Mouse (Mus musculus) neural tube, embryonic 15.5 days (tissue): Measurements from ENCODE around the gene Ppp1r17. TPM values are rescaled to one million over a fixed set of nuclear protein-coding genes. Genes with fewer than 3 reads are reported as not detected.

Source experiments
- ATAC-seq: fragments of 200-750 bp; cut with Nextera tagmentation; 2 replicates; pipeline ENCODE4 v1.8.0; 2017; ENCODE audit warnings: mild to moderate bottlenecking, moderate TSS enrichment, moderate library complexity; ENCODE audit not compliant: low FRiP score
- H3K27ac ChIP-seq: fragments of 300-500 bp; sonication (generic); replicated peaks from 2 replicates; pipeline ENCODE4 v1.5.1; 2015; ENCODE audit warnings: mild to moderate bottlenecking, inconsistent platforms
- H3K27me3 ChIP-seq: fragments of 300-500 bp; sonication (generic); replicated peaks from 2 replicates; pipeline ENCODE4 v1.6.1; 2015; ENCODE audit warnings: inconsistent platforms
- H3K36me3 ChIP-seq: fragments of 300-500 bp; sonication (generic); 2 replicates; pipeline ENCODE4 v1.6.1; 2015; ENCODE audit warnings: inconsistent platforms
- H3K4me1 ChIP-seq: fragments of 300-500 bp; sonication (generic); 2 replicates; pipeline ENCODE4 v1.6.1; 2015; ENCODE audit warnings: inconsistent platforms
- H3K4me2 ChIP-seq: fragments of 300-500 bp; sonication (generic); 2 replicates; pipeline ENCODE4 v1.6.1; 2015; ENCODE audit warnings: inconsistent platforms, mild to moderate bottlenecking, moderate library complexity
- H3K4me3 ChIP-seq: fragments of 300-500 bp; sonication (generic); replicated peaks from 2 replicates; pipeline ENCODE4 v1.5.1; 2015; ENCODE audit warnings: mild to moderate bottlenecking, inconsistent platforms
- H3K9ac ChIP-seq: fragments of 300-500 bp; sonication (generic); replicated peaks from 2 replicates; pipeline ENCODE4 v1.6.1; 2015; ENCODE audit warnings: mild to moderate bottlenecking, inconsistent platforms
- H3K9me3 ChIP-seq: fragments of 300-500 bp; sonication (generic); replicated peaks from 2 replicates; pipeline ENCODE4 v1.6.1; 2016; ENCODE audit warnings: inconsistent platforms
- WGBS: fragments of 180-500 bp; shearing (Covaris S2); methylation state at CpG from one replicate; pipeline ENCODE4 v1.1.7; 2015; ENCODE audit warnings: mixed read lengths; 5-methylcytosine and 5-hydroxymethylcytosine counted together
- polyA plus RNA-seq: library from polyadenylated mRNA; unstranded; fragments of >200 nt; fragmentation: Nextera tagmentation; extraction: Ambion mirVana; gene quantifications from 2 replicates; pipeline ENCODE4 v1.2.1, GENCODE M21; 2015

The Ppp1r17 gene
- polyA plus RNA-seq, 1 experiment from 2014 or later, result 2.3 TPM

DNA sequence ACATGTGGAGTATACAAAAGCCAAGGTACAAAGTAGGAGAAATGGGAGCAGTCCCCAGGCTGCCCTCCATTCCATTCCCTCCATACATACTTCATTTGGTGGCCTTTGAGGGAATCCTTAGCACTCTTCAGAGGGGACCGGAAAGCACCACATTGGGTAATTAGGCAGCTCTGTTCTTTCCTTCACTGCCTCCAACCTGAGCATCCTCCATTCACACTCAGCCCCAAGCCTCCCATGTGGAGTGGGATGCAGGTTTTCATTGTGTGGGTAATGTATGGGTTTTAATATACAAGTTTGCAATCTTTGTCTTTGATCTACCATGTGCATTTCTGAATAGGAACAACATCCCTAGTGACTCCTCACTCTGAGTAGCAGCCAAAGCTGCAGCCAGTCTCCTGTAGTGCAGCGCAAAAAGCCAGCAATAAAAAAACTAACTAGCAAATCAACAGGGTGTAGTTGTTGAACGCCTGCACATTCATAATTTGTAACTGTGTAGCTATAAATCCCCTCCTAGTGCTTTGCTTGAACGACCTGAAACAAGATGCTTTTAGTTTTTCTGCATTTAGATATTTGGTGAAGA is 22.3 kb downstream of the Ppp1r17 start:
- no peaks in the 10 kb centered on the region for H3K36me3 ChIP-seq
- H3K27ac ChIP-seq, result no peak overlapping the region
- H3K4me2 ChIP-seq, result no peak overlapping the region
- H3K4me1 ChIP-seq, result no peaks in the 10 kb centered on the region
- no peaks in the 10 kb centered on the region for H3K27me3 ChIP-seq
- H3K9ac ChIP-seq, result no peak overlapping the region
- H3K9me3 ChIP-seq, result no peaks in the 10 kb centered on the region
- ATAC-seq, result peak; percentile 83; the same call in 1 of the 2 replicates
- WGBS, result 40% methylated on average over 4 of the region's 4 CpGs
- no peak overlapping the region for H3K4me3 ChIP-seq

DNA sequence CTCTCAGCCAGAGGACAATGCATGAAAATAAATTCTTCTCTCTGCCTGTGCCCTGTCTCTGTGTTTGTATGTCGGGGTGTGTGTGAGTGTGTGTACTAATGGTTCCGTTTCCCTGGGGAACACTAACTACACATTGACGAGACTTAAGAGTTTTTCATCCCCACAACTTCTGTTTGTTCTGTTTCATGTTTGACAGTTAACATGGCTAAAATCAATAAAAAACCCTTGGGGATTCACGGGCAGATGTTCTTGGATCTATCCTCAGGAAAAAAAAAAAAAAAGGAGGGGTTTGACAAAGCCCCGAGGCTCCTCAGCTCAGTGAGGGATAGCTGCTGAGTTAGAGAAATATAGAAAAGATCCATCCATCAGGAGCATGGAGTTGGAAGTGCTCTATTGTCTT is 27.0 kb downstream of the Ppp1r17 start:
- Histone ChIP-seq H3K4me2 (no peak overlapping the region), H3K4me1 (no peaks in the 10 kb centered on the region), H3K9me3 (no peaks in the 10 kb centered on the region), H3K9ac (no peak overlapping the region), H3K27me3 (no peaks in the 10 kb centered on the region), H3K27ac (no peak overlapping the region), H3K4me3 (no peak overlapping the region), H3K36me3 (no peaks in the 10 kb centered on the region)
- no peak for ATAC-seq
- 32% methylated on average over 5 of the region's 5 CpGs for whole genome bisulfite sequencing

DNA sequence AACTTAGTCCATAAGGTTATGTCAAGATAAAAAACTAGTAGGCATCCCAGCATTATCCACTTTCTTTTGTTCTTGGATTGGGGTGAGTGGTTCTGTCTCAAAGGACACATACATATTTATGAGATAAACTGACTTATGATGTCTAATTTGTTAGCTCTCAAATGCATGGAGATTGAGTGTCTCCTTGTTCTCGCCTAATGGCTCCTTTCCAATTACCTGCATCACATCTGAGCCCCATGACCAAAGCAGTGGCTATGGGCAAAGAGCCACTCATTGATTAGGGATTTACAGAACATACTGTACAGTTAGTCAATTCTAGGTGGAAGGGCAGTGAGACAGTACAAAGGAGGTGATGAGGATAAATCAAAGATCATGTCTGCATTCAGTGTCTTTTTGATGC is 27.4 kb downstream of the Ppp1r17 start:
- ATAC-seq, result no peak
- Histone ChIP-seq H3K4me2 (no peak overlapping the region), H3K36me3 (no peaks in the 10 kb centered on the region), H3K27ac (no peak overlapping the region), H3K4me1 (no peaks in the 10 kb centered on the region), H3K9ac (no peak overlapping the region), H3K9me3 (no peaks in the 10 kb centered on the region), H3K4me3 (no peak overlapping the region), H3K27me3 (no peaks in the 10 kb centered on the region)
- WGBS, result 43% methylated on average over 1 of the region's 1 CpGs

DNA sequence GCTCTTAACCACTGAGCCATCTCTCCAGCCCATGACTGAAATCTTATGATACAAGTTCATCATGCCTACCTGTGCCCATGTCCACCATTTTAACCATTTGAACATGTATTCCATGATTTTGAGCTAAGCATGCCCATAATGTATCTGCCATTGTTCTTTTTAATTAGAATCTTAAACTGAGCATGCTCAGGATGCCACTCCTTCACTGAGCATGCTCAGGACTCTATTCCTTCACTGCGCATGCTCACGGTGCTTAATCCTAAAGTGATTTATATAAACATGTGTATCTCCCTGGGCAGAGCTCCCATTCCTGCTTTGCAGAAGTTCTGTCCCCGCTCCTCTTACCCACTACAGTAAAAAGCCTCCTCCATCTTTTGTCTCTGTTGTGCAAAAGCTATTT is 31.3 kb downstream of the Ppp1r17 start:
- H3K9ac ChIP-seq, result no peak overlapping the region
- no peak overlapping the region for H3K4me2 ChIP-seq
- no peak for ATAC-seq
- H3K27ac ChIP-seq, result no peak overlapping the region
- H3K9me3 ChIP-seq, result no peaks in the 10 kb centered on the region
- no peak overlapping the region for H3K4me3 ChIP-seq
- H3K4me1 ChIP-seq, result no peaks in the 10 kb centered on the region
- no peaks in the 10 kb centered on the region for H3K36me3 ChIP-seq
- no peaks in the 10 kb centered on the region for H3K27me3 ChIP-seq
- WGBS, result 83% methylated on average over 3 of the region's 3 CpGs

DNA sequence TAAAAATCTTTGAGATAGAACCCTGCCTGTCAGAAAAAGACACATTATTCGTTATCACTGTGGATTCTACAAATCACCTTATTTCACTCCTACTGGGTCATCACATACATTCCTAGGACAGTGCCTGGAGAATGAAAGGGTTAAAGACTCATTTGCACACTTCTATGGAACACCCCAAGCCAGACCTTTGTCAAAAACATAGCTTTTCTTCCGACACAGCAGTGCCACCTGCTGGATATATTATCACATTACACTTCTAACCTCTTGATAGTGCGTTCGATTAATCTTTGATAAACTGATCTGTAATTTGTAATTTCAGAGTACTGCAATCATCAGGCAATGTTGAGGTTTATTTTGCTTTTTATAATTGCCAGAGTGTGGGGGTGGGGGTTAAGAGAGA is 31.8 kb downstream of the Ppp1r17 start:
- ATAC-seq, result peak; percentile 76
- H3K36me3 ChIP-seq, result no peaks in the 10 kb centered on the region
- 28% methylated on average over 4 of the region's 4 CpGs for WGBS

DNA sequence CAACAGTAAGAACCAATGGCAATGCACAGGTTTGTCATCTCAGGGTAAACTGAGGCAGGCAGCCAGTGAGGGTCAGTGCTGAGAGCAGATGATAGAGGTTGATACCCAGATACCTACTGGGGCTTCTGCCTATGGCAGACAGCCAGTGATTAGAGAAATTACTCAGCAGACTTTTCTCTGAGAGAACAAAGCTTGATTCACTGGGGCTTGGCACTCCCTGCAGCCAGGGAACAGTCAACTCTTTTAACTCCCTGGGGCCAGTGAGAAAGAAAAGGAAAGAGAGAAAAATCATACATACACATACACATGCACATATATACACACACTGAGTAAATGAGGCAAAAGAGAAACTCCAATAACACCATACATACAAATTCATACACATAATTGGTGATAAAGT is 46.4 kb downstream of the Ppp1r17 start:
- Histone ChIP-seq H3K4me2 (no peak overlapping the region), H3K4me1 (peaks cover 3% of the 10 kb centered on the region; the same call in 1 of the 2 replicates), H3K27ac (no peak overlapping the region), H3K9ac (no peak overlapping the region), H3K4me3 (no peak overlapping the region), H3K27me3 (no peaks in the 10 kb centered on the region), H3K9me3 (no peaks in the 10 kb centered on the region), H3K36me3 (no peaks in the 10 kb centered on the region)
- no peak; the same call in 1 of the 2 replicates for ATAC-seq

More for the DNA sequence above, 31.8 kb downstream of the Ppp1r17 start:
- Histone ChIP-seq H3K9me3 (no peaks in the 10 kb centered on the region), H3K4me3 (no peak overlapping the region), H3K27ac (no peak overlapping the region), H3K27me3 (no peaks in the 10 kb centered on the region), H3K9ac (no peak overlapping the region), H3K4me1 (no peaks in the 10 kb centered on the region), H3K4me2 (no peak overlapping the region)

DNA sequence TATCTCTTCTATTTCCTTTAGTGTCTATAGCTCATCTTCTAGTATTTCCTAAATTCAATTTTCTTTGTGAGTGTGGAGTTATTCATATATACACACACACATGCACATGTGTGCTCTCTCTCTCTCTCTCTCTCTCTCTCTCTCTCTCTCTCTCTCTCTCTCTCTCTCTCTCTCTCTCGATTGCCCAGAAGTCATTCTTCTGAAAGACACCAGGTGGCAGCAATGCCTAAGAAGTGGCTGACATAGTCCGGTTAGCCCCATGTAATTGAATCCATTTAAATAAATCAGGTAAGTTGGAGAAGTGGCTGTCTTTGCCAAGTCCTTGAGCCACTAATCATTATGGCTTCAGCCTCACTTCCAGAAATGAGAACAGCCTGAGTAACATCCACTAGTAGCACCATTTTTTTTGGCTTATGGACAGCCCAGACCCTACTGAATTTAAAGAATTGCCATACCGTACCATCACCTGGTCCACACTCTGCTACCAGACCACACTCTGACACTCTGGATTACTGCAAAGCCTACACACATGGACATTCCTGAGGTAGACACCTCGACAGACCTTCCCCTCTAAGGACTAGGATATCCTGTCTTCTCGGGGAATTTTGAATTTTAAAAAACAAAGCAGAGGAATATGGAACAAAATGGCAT is 49.5 kb downstream of the Ppp1r17 start:
- Histone ChIP-seq H3K27me3 (no peaks in the 10 kb centered on the region; the same call in 1 of the 2 replicates), H3K4me2 (no peak overlapping the region), H3K27ac (no peak overlapping the region), H3K9me3 (no peaks in the 10 kb centered on the region), H3K36me3 (no peaks in the 10 kb centered on the region), H3K4me1 (peaks cover 3% of the 10 kb centered on the region; the same call in 1 of the 2 replicates), H3K4me3 (no peak overlapping the region), H3K9ac (no peak overlapping the region)
- ATAC-seq, result peak; percentile 79
- 43% methylated on average over 5 of the region's 5 CpGs for WGBS

DNA sequence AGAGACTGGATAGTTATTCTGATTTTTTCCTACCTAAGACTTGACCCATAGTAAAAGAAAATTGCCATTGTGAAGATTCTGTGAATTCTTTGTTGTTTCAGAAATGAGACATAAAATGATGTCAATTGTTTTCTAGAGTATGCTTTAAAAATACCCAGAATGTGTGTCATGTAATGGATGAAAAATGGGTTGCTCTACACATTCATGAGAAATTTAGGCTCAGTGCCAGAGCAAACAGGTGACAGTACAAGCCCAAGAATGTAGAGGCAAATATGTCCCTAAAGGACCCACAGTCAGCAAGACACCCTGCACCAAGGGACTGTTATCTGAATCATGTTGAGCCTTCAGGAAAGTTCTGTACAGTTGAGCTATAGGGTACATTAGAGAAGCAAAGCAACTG is 51.2 kb downstream of the Ppp1r17 start:
- no peak overlapping the region for H3K9ac ChIP-seq
- no peak for ATAC-seq
- no peak overlapping the region for H3K4me2 ChIP-seq
- no peaks in the 10 kb centered on the region for H3K36me3 ChIP-seq
- H3K27ac ChIP-seq, result no peak overlapping the region
- H3K9me3 ChIP-seq, result no peaks in the 10 kb centered on the region
- H3K4me3 ChIP-seq, result no peak overlapping the region
- H3K27me3 ChIP-seq, result no peaks in the 10 kb centered on the region; the same call in 1 of the 2 replicates
- peaks cover 3% of the 10 kb centered on the region; the same call in 1 of the 2 replicates for H3K4me1 ChIP-seq

DNA sequence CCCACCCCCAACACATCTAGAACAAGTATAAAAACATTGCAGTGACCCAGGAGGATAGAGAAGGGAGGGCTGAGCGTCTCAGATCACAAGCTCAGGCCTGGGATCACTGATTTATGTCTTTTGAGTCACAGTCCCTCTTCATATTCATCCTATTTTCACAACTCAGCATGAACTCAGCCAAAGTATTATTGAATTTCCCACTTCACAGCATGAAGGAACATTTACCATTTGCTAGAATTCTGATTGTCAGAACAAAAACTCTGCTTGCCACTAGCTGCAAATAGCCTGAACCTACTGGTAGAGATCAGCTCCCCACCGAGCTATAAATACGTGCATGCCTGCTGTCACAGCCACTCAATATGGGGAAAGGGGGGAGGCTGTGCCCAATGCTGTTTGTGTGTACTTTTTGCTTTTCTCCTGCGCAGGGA is 59.1 kb downstream of the Ppp1r17 start:
- H3K4me3 ChIP-seq, result no peak overlapping the region
- H3K36me3 ChIP-seq, result no peaks in the 10 kb centered on the region
- H3K9ac ChIP-seq, result no peak overlapping the region
- H3K27me3 ChIP-seq, result 0 out of 2 replicates have a peak, but pooled peaks cover 2% of the 10 kb centered on the region
- no peaks in the 10 kb centered on the region for H3K4me1 ChIP-seq
- peak; percentile 72; the same call in 1 of the 2 replicates for ATAC-seq
- WGBS, result 25% methylated on average over 4 of the region's 4 CpGs
- H3K9me3 ChIP-seq, result no peaks in the 10 kb centered on the region
- no peak overlapping the region for H3K4me2 ChIP-seq
- no peak overlapping the region for H3K27ac ChIP-seq

Other genes starting within 250 kb of the Ppp1r17 start
- gene Itprid1, start 180.6 kb upstream of the Ppp1r17 start, polyA plus RNA-seq, result 0.09 TPM in 1 of 2 replicates, not detected in the other